Comparison of ENCODE assay signal across 16 mouse cellular contexts in genomic region chr3:138771549-138772333, GRCm38 (mm10). TPM values are rescaled to one million over a fixed set of nuclear protein-coding genes. Genes with fewer than 3 reads are reported as not detected.
DNase-seq lines count a peak whose midpoint lies in the region; ATAC-seq and TF ChIP-seq lines count a peak whose summit lies in the region.
"Had no signal": no experiment of that assay in that cellular context is flagged by ENCODE, and none has a peak within 500 bp of the region (broad histone marks: within the 10 kb centered on the region; RNA-seq: fewer than 3 reads in every experiment).

No protein-coding gene starts in this region.

- H3K4me1 ChIP-seq in midbrain, embryonic 15.5 days: peaks cover 46% of the 10 kb centered on the region
- peaks cover 34% of the 10 kb centered on the region for H3K4me1 ChIP-seq in midbrain, embryonic 10.5 days
- H3K4me1 ChIP-seq in liver, embryonic 14.5 days (replicated peaks; ENCODE audit: control insufficient read depth in 2 of 2, insufficient read depth in 2 of 2, low read length in 1 of 2): peaks cover 0 to 12% of the 10 kb centered on the region in 2 experiments; a peak in 2 of 4 replicates
- H3K4me1 ChIP-seq in neural tube, embryonic 15.5 days: peaks cover 55% of the 10 kb centered on the region
- H3K4me1 ChIP-seq: megakaryocyte, embryonic 14.5 days had no signal

- H3K9me3 ChIP-seq in midbrain, embryonic 15.5 days: no peaks in the 10 kb centered on the region
- no peaks in the 10 kb centered on the region for H3K9me3 ChIP-seq in midbrain, embryonic 10.5 days (replicated peaks)
- H3K9me3 ChIP-seq in liver, embryonic 14.5 days (ENCODE audit: control insufficient read depth, low read length): no peaks in the 10 kb centered on the region
- no peaks in the 10 kb centered on the region for H3K9me3 ChIP-seq in neural tube, embryonic 15.5 days (replicated peaks)
- H3K9me3 ChIP-seq: embryonic facial prominence, embryonic 13.5 days; forebrain, embryonic 15.5 days; hindbrain, embryonic 12.5 days; megakaryocyte, embryonic 14.5 days; stomach, embryonic 15.5 days had no signal

- no peak overlapping the region for H3K9ac ChIP-seq in midbrain, embryonic 15.5 days
- H3K9ac ChIP-seq in liver, embryonic 14.5 days (replicated peaks): no peak overlapping the region
- H3K9ac ChIP-seq in neural tube, embryonic 15.5 days (replicated peaks): no peak overlapping the region
- H3K9ac ChIP-seq: embryonic facial prominence, embryonic 13.5 days; forebrain, embryonic 15.5 days; hindbrain, embryonic 12.5 days; stomach, embryonic 15.5 days had no signal

- no peak overlapping the region for H3K4me2 ChIP-seq in midbrain, embryonic 15.5 days
- H3K4me2 ChIP-seq in liver, embryonic 14.5 days (ENCODE audit: low read depth): no peak overlapping the region
- H3K4me2 ChIP-seq in neural tube, embryonic 15.5 days: no peak overlapping the region
- H3K4me2 ChIP-seq: embryonic facial prominence, embryonic 13.5 days; forebrain, embryonic 15.5 days; hindbrain, embryonic 12.5 days; stomach, embryonic 15.5 days had no signal

- H3K27me3 ChIP-seq in midbrain, embryonic 15.5 days (replicated peaks): no peaks in the 10 kb centered on the region
- no peaks in the 10 kb centered on the region for H3K27me3 ChIP-seq in midbrain, embryonic 10.5 days (ENCODE audit: low read depth, poor library complexity, severe bottlenecking)
- H3K27me3 ChIP-seq in liver, embryonic 14.5 days (ENCODE audit: control insufficient read depth, insufficient read depth, low read length): no peaks in the 10 kb centered on the region
- H3K27me3 ChIP-seq in neural tube, embryonic 15.5 days (replicated peaks): no peaks in the 10 kb centered on the region
- H3K27me3 ChIP-seq: embryonic facial prominence, embryonic 13.5 days; forebrain, embryonic 15.5 days; hindbrain, embryonic 12.5 days; megakaryocyte, embryonic 14.5 days; stomach, embryonic 15.5 days had no signal

- no peak overlapping the region for H3K4me3 ChIP-seq in midbrain, embryonic 15.5 days
- H3K4me3 ChIP-seq in midbrain, embryonic 10.5 days: no peak overlapping the region
- H3K4me3 ChIP-seq in liver, embryonic 14.5 days (ENCODE audit: insufficient read depth in 1 of 2, low read depth in 2 of 2, low read length in 2 of 2): no peak overlapping the region
- no peak overlapping the region for H3K4me3 ChIP-seq in neural tube, embryonic 15.5 days (replicated peaks)
- H3K4me3 ChIP-seq: embryonic facial prominence, embryonic 13.5 days; forebrain, embryonic 15.5 days; hindbrain, embryonic 12.5 days; megakaryocyte, embryonic 14.5 days; stomach, embryonic 15.5 days had no signal

- TF ChIP-seq CTCF in liver, embryonic 14.5 days (IDR thresholded peaks at IDR 0.05; ENCODE audit: low read depth): peak; percentile 35

- WGBS in midbrain, embryonic 15.5 days: 87% methylated on average over 12 of the region's 12 CpGs
- WGBS in midbrain, embryonic 10.5 days: 86% methylated on average over 12 of the region's 12 CpGs
- WGBS in liver, embryonic 14.5 days (ENCODE audit: insufficient replicate concordance): 49% methylated on average over 12 of the region's 12 CpGs
- whole genome bisulfite sequencing in neural tube, embryonic 15.5 days: 81% methylated on average over 12 of the region's 12 CpGs

- TF ChIP-seq EP300 in liver, embryonic 14.5 days (IDR thresholded peaks at IDR 0.05; ENCODE audit: low read depth): no peak

- no peaks in the 10 kb centered on the region for H3K36me3 ChIP-seq in midbrain, embryonic 15.5 days (replicated peaks)
- no peaks in the 10 kb centered on the region for H3K36me3 ChIP-seq in midbrain, embryonic 10.5 days
- no peaks in the 10 kb centered on the region for H3K36me3 ChIP-seq in liver, embryonic 14.5 days (replicated peaks; ENCODE audit: control insufficient read depth, insufficient read depth, low read depth)
- H3K36me3 ChIP-seq in neural tube, embryonic 15.5 days: no peaks in the 10 kb centered on the region
- H3K36me3 ChIP-seq: embryonic facial prominence, embryonic 13.5 days; forebrain, embryonic 15.5 days; hindbrain, embryonic 12.5 days; stomach, embryonic 15.5 days had no signal

- DNase-seq in frontal cortex, adult 2 months (ENCODE audit: extremely low spot score in 1 of 2, low spot score in 1 of 2): no peak
- no peak for DNase-seq in midbrain, embryonic 10.5 days (ENCODE audit: low spot score)
- peak; percentile 23 to 34 (median 28) for DNase-seq in liver, embryonic 14.5 days (ENCODE audit: low read depth in 3 of 3, low spot score in 3 of 3)
- no peak for DNase-seq in retina, embryonic 14.5 days (ENCODE audit: low spot score)
- DNase-seq in layer of hippocampus, postnatal 36 days: no peak
- DNase-seq: cerebellum, postnatal 36 days; gastrocnemius, postnatal 10 days; thymus, postnatal 4 days had no signal

- peak; percentile 15; the same call in 1 of the 2 replicates for ATAC-seq in frontal cortex, adult (ENCODE audit: low TSS enrichment)
- 0 out of 2 replicates have a peak, but pooled peaks have one; percentile 13 for ATAC-seq in midbrain, embryonic 15.5 days (replicated peaks)
- ATAC-seq in liver, embryonic 14.5 days (ENCODE audit: insufficient read depth): peak; percentile 85
- ATAC-seq in neural tube, embryonic 15.5 days (ENCODE audit: low FRiP score): no peak

- no peak overlapping the region for H3K27ac ChIP-seq in midbrain, embryonic 15.5 days
- H3K27ac ChIP-seq in midbrain, embryonic 10.5 days (replicated peaks): no peak overlapping the region
- no peak overlapping the region for H3K27ac ChIP-seq in liver, embryonic 14.5 days
- no peak overlapping the region for H3K27ac ChIP-seq in neural tube, embryonic 15.5 days (replicated peaks)
- H3K27ac ChIP-seq: embryonic facial prominence, embryonic 13.5 days; hindbrain, embryonic 12.5 days had no signal

RNA-seq across cellular contexts. Expression of gene Tspan5, which starts 29.7 kb away (rescaled TPM):
- polyA plus RNA-seq in frontal cortex, adult 2 months (2012; rRNA removed): 196 and 211 TPM in 2 replicates
- 102 and 105 TPM in 2 replicates for polyA plus RNA-seq in midbrain, embryonic 15.5 days (2015; fragmentation: Nextera tagmentation; extraction: Ambion mirVana)
- 28.1 and 31.7 TPM in 2 replicates for polyA plus RNA-seq in midbrain, embryonic 10.5 days (2016; fragmentation: Nextera tagmentation; extraction: Ambion mirVana)
- polyA plus RNA-seq in liver, embryonic 14.5 days (2012; rRNA removed): 1.9 and 2.0 TPM in 2 replicates
- 2.9 and 3.1 TPM in 2 replicates for polyA plus RNA-seq in liver, embryonic 14.5 days (2014; fragmentation: Nextera tagmentation; extraction: Ambion mirVana)
- polyA plus RNA-seq in neural tube, embryonic 15.5 days (2015; fragmentation: Nextera tagmentation; extraction: Ambion mirVana): 94.2 and 104 TPM in 2 replicates
- total RNA-seq in layer of hippocampus, postnatal 36 days (2021): 100 to 1,000 TPM; 208 to 210 TPM

Comparison
In these comparisons a context has a peak if more than half of its experiments do, and no peak if none do; other contexts are left out.
1. DNase-seq: peak in liver, embryonic 14.5 days (3 of 3); none in frontal cortex, adult 2 months (0 of 2), midbrain, embryonic 10.5 days (single experiment), retina, embryonic 14.5 days (single experiment) and layer of hippocampus, postnatal 36 days (0 of 2).